ENCODE assay signal across 23 mouse cellular contexts in the genomic region with DNA sequence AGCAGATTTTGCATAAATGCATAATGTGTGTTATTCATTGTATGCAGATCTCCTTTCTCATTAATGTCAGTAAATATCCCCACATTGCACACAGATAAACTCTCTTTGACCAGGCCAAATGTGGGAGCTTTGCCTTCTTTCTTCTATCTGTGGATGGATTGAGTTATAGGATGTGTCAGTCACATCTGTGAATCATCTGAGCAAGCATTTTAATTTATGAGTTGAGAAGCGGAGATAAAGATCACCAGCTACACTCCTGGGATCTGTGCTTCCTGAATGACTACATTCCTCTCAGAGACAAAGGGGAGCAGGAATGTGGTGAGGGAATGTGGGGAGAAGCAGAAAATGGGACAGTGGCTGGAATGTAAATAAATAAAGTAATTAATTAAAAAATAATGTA.
DNase-seq lines count a peak whose midpoint lies in the region; ATAC-seq lines count a peak whose summit lies in the region.
"Had no signal": no experiment of that assay in that cellular context is flagged by ENCODE, and none has a peak within 500 bp of the region (broad histone marks: within the 10 kb centered on the region; RNA-seq: fewer than 3 reads in every experiment).

No protein-coding gene starts in this region.

- DNase-seq in hindbrain, embryonic 11.5 days (ENCODE audit: low spot score): no peak
- DNase-seq in midbrain, embryonic 14.5 days: peak; percentile 34
- DNase-seq in brain, adult 2 months (ENCODE audit: low read depth, low spot score): peak; percentile 9
- peak; percentile 36 for DNase-seq in embryonic facial prominence, embryonic 14.5 days (ENCODE audit: low spot score)
- no peak for DNase-seq in adrenal gland, postnatal 14 days
- DNase-seq: adrenal gland, adult 8-10 months; cerebellum, adult 8-10 months; cerebellum, postnatal 36 days; gastrocnemius, postnatal 36 days; heart, adult 2 months; heart, postnatal 14 days; kidney, adult 9 months; kidney, postnatal 14 days; left cerebral cortex, postnatal 4 days; lung, postnatal 4 days; thymus, postnatal 14 days had no signal

- H3K27ac ChIP-seq in hindbrain, embryonic 12.5 days: no peak overlapping the region
- H3K27ac ChIP-seq in hindbrain, embryonic 11.5 days (ENCODE audit: low read depth, low read length): no peak overlapping the region
- peak overlapping the region; percentile 49; the same call in 1 of the 2 replicates for H3K27ac ChIP-seq in midbrain, embryonic 14.5 days (replicated peaks; ENCODE audit: low read depth, low read length)
- no peak overlapping the region for H3K27ac ChIP-seq in midbrain, embryonic 16.5 days (ENCODE audit: low read length)
- no peak overlapping the region for H3K27ac ChIP-seq in embryonic facial prominence, embryonic 14.5 days (replicated peaks; ENCODE audit: low read depth, low read length)
- H3K27ac ChIP-seq: embryonic facial prominence, embryonic 13.5 days; heart, adult 2 months; heart, embryonic 13.5 days; hindbrain, postnatal 0 days had no signal

- peak; percentile 52; the same call in 1 of the 2 replicates for ATAC-seq in hindbrain, embryonic 12.5 days (ENCODE audit: low FRiP score)
- ATAC-seq in hindbrain, embryonic 11.5 days (ENCODE audit: low FRiP score): no peak
- ATAC-seq in midbrain, embryonic 14.5 days (ENCODE audit: low FRiP score, low TSS enrichment): 0 out of 2 replicates have a peak, but pooled peaks have one; percentile 43
- ATAC-seq in midbrain, embryonic 16.5 days: no peak
- ATAC-seq in embryonic facial prominence, embryonic 14.5 days (ENCODE audit: low read depth): no peak
- ATAC-seq: activated CD4-positive, CD25-positive, alpha-beta regulatory T cell, adult 4 months; hindbrain, postnatal 0 days; intestine, embryonic 16.5 days had no signal

- no peak overlapping the region for H3K4me2 ChIP-seq in hindbrain, embryonic 12.5 days (replicated peaks)
- no peak overlapping the region for H3K4me2 ChIP-seq in hindbrain, embryonic 11.5 days (replicated peaks; ENCODE audit: low read depth, low read length)
- no peak overlapping the region for H3K4me2 ChIP-seq in midbrain, embryonic 14.5 days (ENCODE audit: low read length)
- H3K4me2 ChIP-seq in midbrain, embryonic 16.5 days (ENCODE audit: low read length): no peak overlapping the region
- no peak overlapping the region for H3K4me2 ChIP-seq in embryonic facial prominence, embryonic 14.5 days (ENCODE audit: low read depth, low read length)
- H3K4me2 ChIP-seq: embryonic facial prominence, embryonic 13.5 days; heart, embryonic 13.5 days had no signal

- no peaks in the 10 kb centered on the region for H3K9me3 ChIP-seq in hindbrain, embryonic 12.5 days (replicated peaks)
- no peaks in the 10 kb centered on the region for H3K9me3 ChIP-seq in hindbrain, embryonic 11.5 days (ENCODE audit: control insufficient read depth, low read length)
- H3K9me3 ChIP-seq in midbrain, embryonic 14.5 days (ENCODE audit: control insufficient read depth, low read length): no peaks in the 10 kb centered on the region
- no peaks in the 10 kb centered on the region for H3K9me3 ChIP-seq in midbrain, embryonic 16.5 days (replicated peaks; ENCODE audit: control insufficient read depth, low read length, poor library complexity, severe bottlenecking)
- no peaks in the 10 kb centered on the region for H3K9me3 ChIP-seq in embryonic facial prominence, embryonic 14.5 days (ENCODE audit: control insufficient read depth, low read length)
- H3K9me3 ChIP-seq: embryonic facial prominence, embryonic 13.5 days; heart, embryonic 13.5 days had no signal

- peaks cover 3% of the 10 kb centered on the region; the same call in 1 of the 2 replicates for H3K4me1 ChIP-seq in hindbrain, embryonic 12.5 days
- H3K4me1 ChIP-seq in hindbrain, embryonic 11.5 days (replicated peaks; ENCODE audit: control insufficient read depth, insufficient read depth, low read length): no peaks in the 10 kb centered on the region
- H3K4me1 ChIP-seq in midbrain, embryonic 14.5 days (ENCODE audit: control insufficient read depth, insufficient read depth, low read length): no peaks in the 10 kb centered on the region
- no peaks in the 10 kb centered on the region for H3K4me1 ChIP-seq in midbrain, embryonic 16.5 days (ENCODE audit: control insufficient read depth, insufficient read depth, low read length)
- H3K4me1 ChIP-seq in embryonic facial prominence, embryonic 14.5 days (ENCODE audit: control insufficient read depth, insufficient read depth, low read length): no peaks in the 10 kb centered on the region
- H3K4me1 ChIP-seq: heart, embryonic 13.5 days had no signal

- H3K9ac ChIP-seq in hindbrain, embryonic 12.5 days: no peak overlapping the region
- H3K9ac ChIP-seq in hindbrain, embryonic 11.5 days (ENCODE audit: low read depth, low read length): no peak overlapping the region
- H3K9ac ChIP-seq in midbrain, embryonic 14.5 days (replicated peaks; ENCODE audit: low read length): no peak overlapping the region
- H3K9ac ChIP-seq in midbrain, embryonic 16.5 days (ENCODE audit: low read depth, low read length): no peak overlapping the region
- no peak overlapping the region for H3K9ac ChIP-seq in embryonic facial prominence, embryonic 14.5 days (ENCODE audit: low read depth, low read length)
- H3K9ac ChIP-seq: embryonic facial prominence, embryonic 13.5 days; heart, embryonic 13.5 days had no signal

- 48% methylated on average over 1 of the region's 1 CpGs for WGBS in hindbrain, embryonic 12.5 days
- 56% methylated on average over 1 of the region's 1 CpGs for WGBS in hindbrain, embryonic 11.5 days
- WGBS in midbrain, embryonic 14.5 days: 36% methylated on average over 1 of the region's 1 CpGs
- WGBS in midbrain, embryonic 16.5 days: 50% methylated on average over 1 of the region's 1 CpGs
- 23% methylated on average over 1 of the region's 1 CpGs for WGBS in embryonic facial prominence, embryonic 14.5 days

- H3K27me3 ChIP-seq in hindbrain, embryonic 12.5 days: no peaks in the 10 kb centered on the region
- H3K27me3 ChIP-seq in hindbrain, embryonic 11.5 days (ENCODE audit: control insufficient read depth, insufficient read depth, low read length): no peaks in the 10 kb centered on the region
- no peaks in the 10 kb centered on the region for H3K27me3 ChIP-seq in midbrain, embryonic 14.5 days (ENCODE audit: control insufficient read depth, insufficient read depth, low read length)
- H3K27me3 ChIP-seq in midbrain, embryonic 16.5 days (ENCODE audit: control insufficient read depth, insufficient read depth, low read depth, low read length): no peaks in the 10 kb centered on the region
- H3K27me3 ChIP-seq in embryonic facial prominence, embryonic 14.5 days (replicated peaks; ENCODE audit: control insufficient read depth, insufficient read depth, low read length): no peaks in the 10 kb centered on the region
- H3K27me3 ChIP-seq: embryonic facial prominence, embryonic 13.5 days; heart, embryonic 13.5 days had no signal

- no peaks in the 10 kb centered on the region for H3K36me3 ChIP-seq in hindbrain, embryonic 12.5 days
- H3K36me3 ChIP-seq in hindbrain, embryonic 11.5 days (ENCODE audit: control insufficient read depth, insufficient read depth, low read length): no peaks in the 10 kb centered on the region
- H3K36me3 ChIP-seq in midbrain, embryonic 14.5 days (ENCODE audit: control insufficient read depth, insufficient read depth, low read length): no peaks in the 10 kb centered on the region
- no peaks in the 10 kb centered on the region for H3K36me3 ChIP-seq in midbrain, embryonic 16.5 days (ENCODE audit: control insufficient read depth, insufficient read depth, low read length)
- H3K36me3 ChIP-seq in embryonic facial prominence, embryonic 14.5 days (ENCODE audit: control insufficient read depth, insufficient read depth, low read length): no peaks in the 10 kb centered on the region
- H3K36me3 ChIP-seq: embryonic facial prominence, embryonic 13.5 days; heart, embryonic 13.5 days had no signal

- H3K4me3 ChIP-seq in hindbrain, embryonic 12.5 days: no peak overlapping the region
- H3K4me3 ChIP-seq in hindbrain, embryonic 11.5 days (ENCODE audit: low read depth, low read length): no peak overlapping the region
- no peak overlapping the region for H3K4me3 ChIP-seq in midbrain, embryonic 14.5 days (replicated peaks; ENCODE audit: low read depth, low read length)
- H3K4me3 ChIP-seq in midbrain, embryonic 16.5 days (ENCODE audit: low read depth, low read length): no peak overlapping the region
- no peak overlapping the region for H3K4me3 ChIP-seq in embryonic facial prominence, embryonic 14.5 days (ENCODE audit: low read depth, low read length)
- H3K4me3 ChIP-seq: embryonic facial prominence, embryonic 13.5 days; heart, adult 2 months; heart, embryonic 13.5 days had no signal

Comparison
In these comparisons a context has a peak if more than half of its experiments do, and no peak if none do; other contexts are left out.
1. ATAC-seq: peak in hindbrain, embryonic 12.5 days (single experiment) and midbrain, embryonic 14.5 days (single experiment); none in hindbrain, embryonic 11.5 days (single experiment), midbrain, embryonic 16.5 days (single experiment) and embryonic facial prominence, embryonic 14.5 days (single experiment).
2. DNase-seq: peak in midbrain, embryonic 14.5 days (single experiment), brain, adult 2 months (single experiment) and embryonic facial prominence, embryonic 14.5 days (single experiment); none in hindbrain, embryonic 11.5 days (single experiment) and adrenal gland, postnatal 14 days (single experiment).